Mouse (Mus musculus): ENCODE data around the gene Csad.

Csad gene

GRCm38 (mm10) chr15:102202971-102203834 is 1.3 kb downstream of the Csad start, which contains the start of gene Zfp740:
TSS of gene Zfp740 (plus strand) at chr15:102203249.
- peak; percentile 97 for DNase-seq (ENCODE audit: low spot score)

GRCm38 (mm10) chr15:102198841-102199240 is 5.7 kb downstream of the Csad start:
- no peak for DNase-seq (ENCODE audit: low spot score)

GRCm38 (mm10) chr15:102195373-102195772 is 9.2 kb downstream of the Csad start:
- DNase-seq (ENCODE audit: low spot score), result no peak

- DNase-seq (ENCODE audit: low spot score), result no peak
Observed at GRCm38 (mm10) chr15:102194439-102194838, 10.1 kb downstream of the Csad start.

GRCm38 (mm10) chr15:102193652-102194051 is 10.9 kb downstream of the Csad start:
- DNase-seq (ENCODE audit: low spot score), result no peak

- DNase-seq (ENCODE audit: low spot score), result no peak
Observed at GRCm38 (mm10) chr15:102192820-102193386, 11.6 kb downstream of the Csad start.

GRCm38 (mm10) chr15:102192271-102192812 is 12.2 kb downstream of the Csad start:
- DNase-seq (ENCODE audit: low spot score), result no peak

- DNase-seq (ENCODE audit: low spot score), result no peak
Observed at GRCm38 (mm10) chr15:102191699-102192098, 12.8 kb downstream of the Csad start.

GRCm38 (mm10) chr15:102188883-102189282 is 15.6 kb downstream of the Csad start:
- no peak for DNase-seq (ENCODE audit: low spot score)

GRCm38 (mm10) chr15:102188096-102188495 is 16.4 kb downstream of the Csad start:
- peak; percentile 72 for DNase-seq (ENCODE audit: low spot score)

GRCm38 (mm10) chr15:102186239-102186638 is 18.3 kb downstream of the Csad start:
- no peak for DNase-seq (ENCODE audit: low spot score)

GRCm38 (mm10) chr15:102183076-102183475 is 21.4 kb downstream of the Csad start:
- DNase-seq (ENCODE audit: low spot score), result no peak

GRCm38 (mm10) chr15:102179924-102180323 is 24.6 kb downstream of the Csad start:
- DNase-seq (ENCODE audit: low spot score), result no peak

- no peak for DNase-seq (ENCODE audit: low spot score)
Observed at GRCm38 (mm10) chr15:102179106-102179505, 25.4 kb downstream of the Csad start.

GRCm38 (mm10) chr15:102178279-102178678 is 26.2 kb downstream of the Csad start:
- peak; percentile 87 for DNase-seq (ENCODE audit: low spot score)

GRCm38 (mm10) chr15:102177417-102177816 is 27.1 kb downstream of the Csad start:
- no peak for DNase-seq (ENCODE audit: low spot score)

GRCm38 (mm10) chr15:102176571-102177316 is 27.8 kb downstream of the Csad start:
- DNase-seq (ENCODE audit: low spot score), result no peak

GRCm38 (mm10) chr15:102175736-102176319 is 28.7 kb downstream of the Csad start:
- no peak for DNase-seq (ENCODE audit: low spot score)

GRCm38 (mm10) chr15:102173581-102173980 is 30.9 kb downstream of the Csad start:
- DNase-seq (ENCODE audit: low spot score), result no peak

GRCm38 (mm10) chr15:102169064-102169463 is 35.5 kb downstream of the Csad start:
- peak; percentile 66 for DNase-seq (ENCODE audit: low spot score)

- peak; percentile 72 for DNase-seq (ENCODE audit: low spot score)
Observed at GRCm38 (mm10) chr15:102167620-102168021, 36.9 kb downstream of the Csad start.
